Mouse (Mus musculus) macrophage (primary cell): ENCODE measurements around the gene Vamp1. TPM values are rescaled to one million over a fixed set of nuclear protein-coding genes. Genes with fewer than 3 reads are reported as not detected.

Experiments
- H3K27ac ChIP-seq: fragments of 350-480 bp; formaldehyde crosslinking; 2 replicates; pipeline ENCODE4 v1.9.0; 2021
- H3K36me3 ChIP-seq: fragments of 350-480 bp; formaldehyde crosslinking; 2 replicates; pipeline ENCODE4 v1.9.0; 2021; ENCODE audit errors: inconsistent target
- H3K4me3 ChIP-seq: fragments of 350-480 bp; formaldehyde crosslinking; 2 replicates; pipeline ENCODE4 v1.9.0; 2021; ENCODE audit errors: inconsistent target
- H3K79me2 ChIP-seq: fragments of 350-480 bp; formaldehyde crosslinking; 2 replicates; pipeline ENCODE4 v1.9.0; 2021; ENCODE audit errors: inconsistent target
- WGBS: methylation state at CpG from one replicate; pipeline ENCODE4 v1.1.7; 2026; ENCODE audit warnings: inconsistent platforms; ENCODE audit not compliant: missing documents; 5-methylcytosine and 5-hydroxymethylcytosine counted together
- polyA plus RNA-seq: library from polyadenylated mRNA; stranded (reverse); fragments of 250-400 nt; gene quantifications from 3 replicates; pipeline ENCODE4 v1.2.4, GENCODE M21; 2018; ENCODE audit warnings: inconsistent platforms
- total RNA-seq, 78 experiments: library from RNA; depleted of rRNA; stranded (reverse); fragments of 250-400 nt; gene quantifications; 1 replicate in 9 of 78; 2 replicates in 24 of 78; 3 replicates in 43 of 78; 4 replicates in 2 of 78; pipeline ENCODE4 v1.2.4; 2018; ENCODE audit warnings: inconsistent platforms in 56 of 78

The Vamp1 gene
- total RNA-seq (2018; cell fraction: chromatin; rRNA removed): 10 to 100 TPM in 25 of 26 experiments, 1 to 10 TPM in 1; 8.7 to 78.4 (median 34.0) TPM
- 1 to 10 TPM; 2.9 to 8.4 (median 5.3) TPM for total RNA-seq (2018; cell fraction: cytosol; rRNA removed)
- 10 to 100 TPM in 24 of 26 experiments, 1 to 10 TPM in 2; 8.6 to 60.6 (median 23.2) TPM for total RNA-seq (2018; cell fraction: nucleus; rRNA removed)
- 4.9 to 8.4 TPM (median 6.3 TPM) in 3 replicates for polyA plus RNA-seq

- Histone ChIP-seq H3K27ac (peak within 1 kb of the TSS; percentile 44), H3K36me3 (0 out of 2 replicates have a peak, but pooled peaks cover 2% of the 10 kb centered on the region), H3K79me2 (peaks cover 16% of the 10 kb centered on the region; the same call in 1 of the 2 replicates), H3K4me3 (peak within 1 kb of the TSS; percentile 59)
- 1% methylated on average over 48 of the region's 48 CpGs for WGBS
Measured at GRCm38 (mm10) chr6:125215148-125215954, at the start of gene Vamp1. Vamp1 (plus strand) TSS chr6:125215551.

GRCm38 (mm10) chr6:125166051-125166751, 49.1 kb upstream of the Vamp1 start, which contains the start of gene Gapdh:
Gapdh (minus strand) TSS chr6:125166467.
- H3K27ac ChIP-seq: peak within 1 kb of the TSS; percentile 96
- peak within 1 kb of the TSS; percentile 68 for H3K4me3 ChIP-seq
- under 1% methylated on average over 17 of the region's 18 CpGs for WGBS
- H3K36me3 ChIP-seq: peaks cover 4% of the 10 kb centered on the region; the same call in 1 of the 2 replicates
- peaks cover 30% of the 10 kb centered on the region for H3K79me2 ChIP-seq

DNA sequence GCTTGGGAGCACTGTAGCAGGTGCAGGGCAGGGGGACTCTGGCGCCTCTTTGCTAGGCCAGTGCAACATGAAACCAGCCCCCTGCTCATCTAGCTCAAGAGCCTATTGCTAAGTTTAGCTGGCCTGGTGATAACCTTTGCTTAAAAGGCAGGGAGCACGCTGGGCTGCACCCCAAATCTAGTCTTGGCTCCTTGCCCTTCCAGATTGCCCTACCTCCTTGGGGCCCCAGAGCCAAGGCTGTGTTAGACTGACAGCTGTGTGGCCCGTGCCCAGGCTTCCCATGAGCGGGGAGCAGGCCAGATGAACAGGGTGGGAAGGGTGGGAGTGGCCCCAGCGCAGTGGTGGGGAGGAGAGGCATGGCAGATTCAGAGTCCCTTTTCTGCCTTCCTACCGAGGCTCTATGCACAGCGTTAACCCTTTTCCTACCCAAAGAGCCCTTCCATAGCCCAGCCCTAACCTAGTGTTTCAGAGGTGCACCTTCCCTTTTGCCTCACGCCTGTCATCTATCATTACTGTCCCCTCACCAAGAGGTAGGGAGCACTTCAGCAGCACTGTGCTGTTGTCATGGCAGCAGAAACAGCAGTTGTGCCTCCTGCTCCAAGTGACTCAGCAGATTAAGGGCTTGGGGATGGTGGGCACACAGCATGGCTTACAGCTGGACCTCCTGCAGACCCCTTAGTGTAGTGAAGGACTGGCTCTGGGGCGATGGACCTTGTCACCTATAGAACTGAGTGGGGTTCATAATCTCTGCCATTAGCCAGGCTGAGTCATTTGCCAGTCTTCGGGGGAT, 48.3 kb upstream of the Vamp1 start:
- H3K27ac ChIP-seq: peak overlapping the region; percentile 96
- no peaks in the 10 kb centered on the region; the same call in 1 of the 2 replicates for H3K36me3 ChIP-seq
- H3K4me3 ChIP-seq: peak overlapping the region; percentile 68

GRCm38 (mm10) chr6:125168086-125168485, 47.3 kb upstream of the Vamp1 start:
- peaks cover 23% of the 10 kb centered on the region for H3K79me2 ChIP-seq
- no peak overlapping the region for H3K4me3 ChIP-seq
- H3K27ac ChIP-seq: no peak overlapping the region
- no peaks in the 10 kb centered on the region; the same call in 1 of the 2 replicates for H3K36me3 ChIP-seq
- 95% methylated on average over 14 of the region's 14 CpGs for WGBS

More for the DNA sequence above, 48.3 kb upstream of the Vamp1 start:
- H3K79me2 ChIP-seq: peaks cover 30% of the 10 kb centered on the region
- WGBS: 43% methylated on average over 10 of the region's 10 CpGs

- Histone ChIP-seq H3K4me3 (no peak overlapping the region), H3K36me3 (peaks cover 5% of the 10 kb centered on the region; the same call in 1 of the 2 replicates), H3K27ac (no peak overlapping the region), H3K79me2 (peaks cover 2% of the 10 kb centered on the region)
- WGBS: 82% methylated on average over 6 of the region's 6 CpGs
Measured at GRCm38 (mm10) chr6:125170194-125170593, 45.2 kb upstream of the Vamp1 start.

- Histone ChIP-seq H3K36me3 (peaks cover 12% of the 10 kb centered on the region; the same call in 1 of the 2 replicates), H3K27ac (no peak overlapping the region), H3K4me3 (no peak overlapping the region), H3K79me2 (no peaks in the 10 kb centered on the region)
- 94% methylated on average over 2 of the region's 2 CpGs for WGBS
Measured at GRCm38 (mm10) chr6:125172474-125172873, 42.9 kb upstream of the Vamp1 start.

DNA sequence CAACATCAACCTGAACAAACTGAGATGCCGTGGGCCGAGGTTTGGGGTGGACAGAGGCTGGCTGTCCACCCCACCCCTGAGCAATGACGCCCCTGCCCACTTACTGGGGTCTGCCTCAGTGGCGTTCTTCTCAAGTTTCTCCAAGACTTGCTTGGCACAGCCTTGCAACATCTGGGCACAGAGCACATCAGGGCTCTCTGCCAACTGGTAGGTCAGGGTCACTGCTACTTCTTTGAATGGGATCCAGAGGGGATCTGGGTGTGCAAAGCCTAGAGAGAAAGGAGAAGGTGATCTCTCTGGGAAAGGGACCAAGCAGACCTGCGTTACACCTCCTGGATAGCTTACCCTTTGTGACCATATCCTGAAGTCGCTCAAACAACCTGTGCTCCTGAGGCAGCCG, 42.1 kb upstream of the Vamp1 start:
- WGBS: 96% methylated on average over 7 of the region's 7 CpGs
- H3K27ac ChIP-seq: no peak overlapping the region
- no peaks in the 10 kb centered on the region for H3K79me2 ChIP-seq
- peaks cover 12% of the 10 kb centered on the region; the same call in 1 of the 2 replicates for H3K36me3 ChIP-seq
- H3K4me3 ChIP-seq: no peak overlapping the region

- Histone ChIP-seq H3K4me3 (no peak overlapping the region), H3K79me2 (no peaks in the 10 kb centered on the region), H3K27ac (no peak overlapping the region), H3K36me3 (peaks cover 12% of the 10 kb centered on the region; the same call in 1 of the 2 replicates)
- 92% methylated on average over 5 of the region's 5 CpGs for WGBS
Measured at GRCm38 (mm10) chr6:125175469-125175868, 39.9 kb upstream of the Vamp1 start.

DNA sequence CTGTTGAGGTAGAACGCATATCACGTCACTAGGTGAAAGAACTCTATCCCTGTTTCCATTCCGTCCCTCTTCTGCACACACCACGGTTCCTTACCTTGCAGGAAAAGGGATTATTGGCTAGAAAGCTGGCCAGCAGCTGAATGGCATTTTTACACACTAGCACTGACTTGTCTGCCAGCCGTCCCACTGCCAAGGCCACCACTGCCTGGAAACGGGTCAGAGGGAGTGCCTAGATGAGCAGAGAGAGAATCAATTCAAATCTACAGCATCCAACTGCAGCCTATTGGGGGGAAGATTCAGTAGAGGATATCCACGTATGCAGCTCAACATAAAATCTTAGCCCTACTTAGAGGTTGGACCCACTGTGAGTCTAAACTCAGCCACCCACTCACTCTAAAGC, 35.8 kb upstream of the Vamp1 start:
- no peak overlapping the region for H3K4me3 ChIP-seq
- peaks cover 6% of the 10 kb centered on the region; the same call in 1 of the 2 replicates for H3K36me3 ChIP-seq
- H3K27ac ChIP-seq: no peak overlapping the region
- WGBS: 97% methylated on average over 7 of the region's 7 CpGs
- no peaks in the 10 kb centered on the region for H3K79me2 ChIP-seq

- Histone ChIP-seq H3K27ac (no peak overlapping the region), H3K4me3 (no peak overlapping the region), H3K79me2 (peaks cover 3% of the 10 kb centered on the region; the same call in 1 of the 2 replicates), H3K36me3 (no peaks in the 10 kb centered on the region; the same call in 1 of the 2 replicates)
- WGBS: 85% methylated on average over 4 of the region's 5 CpGs
Measured at GRCm38 (mm10) chr6:125182133-125182532, 33.2 kb upstream of the Vamp1 start.

DNA sequence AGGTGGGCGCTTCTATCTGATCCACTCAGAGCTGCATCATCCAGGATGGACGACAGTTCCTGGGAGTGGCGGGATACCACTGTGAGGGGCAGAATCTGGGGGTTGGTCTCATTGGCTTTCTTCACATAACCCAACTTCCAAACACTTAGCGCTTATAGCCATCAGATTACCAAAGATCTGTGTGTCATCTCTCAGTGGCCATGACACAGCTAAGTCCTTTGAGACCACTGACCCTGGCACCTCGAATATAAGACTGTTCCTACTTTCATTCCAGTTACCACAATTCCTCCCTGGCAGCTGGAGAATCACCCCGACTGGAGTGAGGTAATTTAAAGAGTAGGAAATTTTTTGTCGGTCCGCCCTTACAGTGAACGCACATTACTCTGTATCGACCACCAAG, 29.1 kb upstream of the Vamp1 start:
- peaks cover 44% of the 10 kb centered on the region for H3K79me2 ChIP-seq
- H3K27ac ChIP-seq: no peak overlapping the region
- H3K4me3 ChIP-seq: no peak overlapping the region
- H3K36me3 ChIP-seq: no peaks in the 10 kb centered on the region; the same call in 1 of the 2 replicates
- 97% methylated on average over 10 of the region's 10 CpGs for whole genome bisulfite sequencing

DNA sequence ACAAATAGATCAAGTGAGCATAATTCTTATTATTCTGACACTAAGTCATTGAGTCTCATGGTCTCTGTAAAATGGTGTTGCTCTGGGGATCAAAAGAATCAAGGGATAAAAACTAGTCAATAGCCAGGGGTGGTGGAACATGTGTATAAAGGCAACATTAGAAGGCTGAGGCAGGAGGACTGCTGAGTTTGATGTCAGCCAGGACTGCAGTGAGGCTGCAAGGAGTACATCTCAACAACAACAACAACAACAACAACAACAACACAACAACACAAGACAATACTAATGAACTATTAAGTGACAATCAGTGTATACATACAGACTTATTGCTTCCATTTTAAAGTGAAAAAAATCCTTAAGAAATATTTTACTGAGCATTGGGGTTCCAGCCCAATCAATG, 24.5 kb upstream of the Vamp1 start:
- H3K79me2 ChIP-seq: peaks cover 60% of the 10 kb centered on the region
- H3K4me3 ChIP-seq: peak overlapping the region; percentile 91
- peak overlapping the region; percentile 75 for H3K27ac ChIP-seq
- H3K36me3 ChIP-seq: peaks cover 8% of the 10 kb centered on the region; the same call in 1 of the 2 replicates

GRCm38 (mm10) chr6:125191332-125192015, 23.9 kb upstream of the Vamp1 start, which contains the start of the genes Ncapd2 and Mrpl51:
Ncapd2 (minus strand) TSS chr6:125191701.
Mrpl51 (plus strand) TSS chr6:125191801.
- Histone ChIP-seq H3K36me3 (peaks cover 8% of the 10 kb centered on the region; the same call in 1 of the 2 replicates), H3K79me2 (peaks cover 60% of the 10 kb centered on the region), H3K4me3 (peak within 1 kb of the TSS; percentile 91), H3K27ac (peak within 1 kb of the TSS; percentile 94)
- 4% methylated on average over 44 of the region's 54 CpGs for WGBS
